Mouse (Mus musculus) MEL (cell line): ENCODE measurements around the gene Nme4. TPM values are rescaled to one million over a fixed set of nuclear protein-coding genes. Genes with fewer than 3 reads are reported as not detected.

Source experiments
- DNase-seq: peaks from one replicate; pipeline ENCODE4 v3.0.0; 2011; ENCODE audit warnings: low read depth, low spot score
- H3K27ac ChIP-seq: 2 replicates; pipeline ENCODE4 v1.5.1; 2012; ENCODE audit warnings: low read depth, mild to moderate bottlenecking, control low read depth, low read length, moderate library complexity; ENCODE audit not compliant: control insufficient read depth
- H3K27me3 ChIP-seq, 2 experiments: fragments of 150-350 bp in 1 of 2; sonication (generic) in 1 of 2; 2 replicates each; pipeline ENCODE4 v1.6.1; 2012; ENCODE audit warnings: low read length in 2 of 2, mild to moderate bottlenecking in 2 of 2, improper control_type of control experiment in 1 of 2, moderate library complexity in 1 of 2; ENCODE audit not compliant: insufficient read depth in 2 of 2, control insufficient read depth in 1 of 2
- H3K36me3 ChIP-seq, 2 experiments: 2 replicates each; pipeline ENCODE4 v1.6.1; 2012 to 2014; ENCODE audit warnings: low read length in 2 of 2, improper control_type of control experiment in 1 of 2, inconsistent platforms in 1 of 2, mild to moderate bottlenecking in 1 of 2; ENCODE audit not compliant: insufficient read depth in 2 of 2, control insufficient read depth in 1 of 2
- H3K4me1 ChIP-seq, 2 experiments: fragments of 150-350 bp in 1 of 2; sonication (generic) in 1 of 2; 2 replicates each; pipeline ENCODE4 v1.6.1; 2012; ENCODE audit warnings: low read length in 2 of 2, improper control_type of control experiment in 1 of 2, mild to moderate bottlenecking in 1 of 2; ENCODE audit not compliant: insufficient read depth in 2 of 2, control insufficient read depth in 1 of 2
- H3K4me3 ChIP-seq, 2 experiments: fragments of 150-350 bp in 1 of 2; sonication (generic) in 1 of 2; 2 replicates each; pipeline ENCODE4 v1.5.1; 2012; ENCODE audit warnings: low read depth in 2 of 2, low read length in 2 of 2, mild to moderate bottlenecking in 2 of 2, moderate library complexity in 2 of 2, control low read depth in 1 of 2, improper control_type of control experiment in 1 of 2; ENCODE audit not compliant: control insufficient read depth in 1 of 2, insufficient read depth in 1 of 2
- H3K79me2 ChIP-seq: 2 replicates; pipeline ENCODE4 v1.6.1; 2012; ENCODE audit warnings: mild to moderate bottlenecking, low read length, moderate library complexity; ENCODE audit not compliant: control insufficient read depth, poor library complexity, insufficient read depth
- H3K9ac ChIP-seq: 2 replicates; pipeline ENCODE4 v1.6.1; 2012; ENCODE audit warnings: low read depth, mild to moderate bottlenecking, control low read depth, low read length, moderate library complexity; ENCODE audit not compliant: control insufficient read depth, poor library complexity, severe bottlenecking
- H3K9me3 ChIP-seq: fragments of 150-350 bp; sonication (generic); replicated peaks from 2 replicates; pipeline ENCODE4 v1.6.1; 2012; ENCODE audit warnings: mild to moderate bottlenecking, low read length, improper control_type of control experiment, moderate library complexity; ENCODE audit not compliant: insufficient read depth
- BHLHE40 ChIP-seq: IDR thresholded peaks from 2 replicates; pipeline ENCODE4 v1.6.1; 2012; ENCODE audit warnings: low read depth, mild to moderate bottlenecking, inconsistent platforms, low read length, improper control_type of control experiment, borderline replicate concordance
- CHD1 ChIP-seq: IDR thresholded peaks from 2 replicates; pipeline ENCODE4 v1.6.1; 2012; ENCODE audit warnings: low read depth, mild to moderate bottlenecking, inconsistent platforms, low read length, improper control_type of control experiment
- ELF1 ChIP-seq: IDR thresholded peaks from 2 replicates; pipeline ENCODE4 v1.6.1; 2014; ENCODE audit warnings: low read depth, mild to moderate bottlenecking, inconsistent platforms, low read length, improper control_type of control experiment, moderate library complexity
- EP300 ChIP-seq, 2 experiments: IDR thresholded peaks; 2 replicates each; pipeline ENCODE4 v1.6.1; 2011; ENCODE audit warnings: improper control_type of control experiment in 2 of 2, low read length in 2 of 2, low read depth in 1 of 2, mild to moderate bottlenecking in 1 of 2
- ETS1 ChIP-seq: IDR thresholded peaks from 2 replicates; pipeline ENCODE4 v1.6.1; 2012; ENCODE audit warnings: low read depth, mild to moderate bottlenecking, inconsistent platforms, low read length, improper control_type of control experiment, moderate library complexity
- JUND ChIP-seq: IDR thresholded peaks from 2 replicates; pipeline ENCODE4 v1.6.1; 2011; ENCODE audit warnings: low read depth, mild to moderate bottlenecking, improper control_type of control experiment, low read length
- MAFK ChIP-seq: IDR thresholded peaks from 2 replicates; pipeline ENCODE4 v1.6.1; 2011; ENCODE audit warnings: low read depth, mild to moderate bottlenecking, low read length, improper control_type of control experiment, borderline replicate concordance
- MAX ChIP-seq: IDR thresholded peaks from 2 replicates; pipeline ENCODE4 v1.6.1; 2011; ENCODE audit warnings: low read length, improper control_type of control experiment
- MAZ ChIP-seq: IDR thresholded peaks from 2 replicates; pipeline ENCODE4 v1.6.1; 2012; ENCODE audit warnings: low read depth, mild to moderate bottlenecking, inconsistent platforms, low read length, improper control_type of control experiment
- MEF2A ChIP-seq: IDR thresholded peaks from 2 replicates; pipeline ENCODE4 v1.6.1; 2014; ENCODE audit warnings: low read depth, mild to moderate bottlenecking, inconsistent platforms, low read length, improper control_type of control experiment; ENCODE audit not compliant: poor library complexity, insufficient replicate concordance, severe bottlenecking; ENCODE audit errors: extremely low read depth
- MXI1 ChIP-seq: IDR thresholded peaks from 2 replicates; pipeline ENCODE4 v1.6.1; 2011; ENCODE audit warnings: mild to moderate bottlenecking, low read depth, low read length, improper control_type of control experiment
- MYC ChIP-seq: IDR thresholded peaks from 2 replicates; pipeline ENCODE4 v1.6.1; 2011; ENCODE audit warnings: low read depth, mild to moderate bottlenecking, low read length, improper control_type of control experiment, moderate library complexity
- POLR2AphosphoS2 ChIP-seq: IDR thresholded peaks from 2 replicates; pipeline ENCODE4 v1.6.1; 2011; ENCODE audit warnings: low read length, improper control_type of control experiment
- POLR2AphosphoS5 ChIP-seq: IDR thresholded peaks from 2 replicates; pipeline ENCODE4 v1.6.1; 2012; ENCODE audit warnings: low read depth, borderline replicate concordance, mild to moderate bottlenecking, inconsistent platforms, low read length, moderate library complexity, mixed read lengths
- RCOR1 ChIP-seq: IDR thresholded peaks from 2 replicates; pipeline ENCODE4 v1.6.1; 2012; ENCODE audit warnings: low read depth, mild to moderate bottlenecking, inconsistent platforms, low read length, improper control_type of control experiment
- SIN3A ChIP-seq: IDR thresholded peaks from 2 replicates; pipeline ENCODE4 v1.6.1; 2012; ENCODE audit warnings: low read length, improper control_type of control experiment, inconsistent platforms
- SMC3 ChIP-seq: IDR thresholded peaks from 2 replicates; pipeline ENCODE4 v1.6.1; 2011; ENCODE audit warnings: low read depth, low read length, improper control_type of control experiment
- TAL1 ChIP-seq: IDR thresholded peaks from 2 replicates; pipeline ENCODE4 v1.6.1; 2012; ENCODE audit warnings: mild to moderate bottlenecking, inconsistent platforms, low read length, moderate library complexity, mixed read lengths
- TCF12 ChIP-seq: IDR thresholded peaks from 2 replicates; pipeline ENCODE4 v1.6.1; 2014; ENCODE audit warnings: low read depth, mild to moderate bottlenecking, inconsistent platforms, low read length, improper control_type of control experiment, moderate library complexity
- USF1 ChIP-seq: IDR thresholded peaks from 2 replicates; pipeline ENCODE4 v1.6.1; 2014; ENCODE audit warnings: low read depth, mild to moderate bottlenecking, inconsistent platforms, low read length, improper control_type of control experiment, moderate library complexity
- USF2 ChIP-seq, 2 experiments: IDR thresholded peaks; 2 replicates each; pipeline ENCODE4 v1.6.1; 2011 to 2012; ENCODE audit warnings: improper control_type of control experiment in 2 of 2, low read length in 2 of 2, borderline replicate concordance in 1 of 2, inconsistent platforms in 1 of 2, low read depth in 1 of 2, mild to moderate bottlenecking in 1 of 2; ENCODE audit not compliant: insufficient read depth in 1 of 2
- ZC3H11A ChIP-seq: IDR thresholded peaks from 2 replicates; pipeline ENCODE4 v1.6.1; 2012; ENCODE audit warnings: low read depth, mild to moderate bottlenecking, inconsistent platforms, low read length, improper control_type of control experiment
- ZNF384 ChIP-seq: IDR thresholded peaks from 2 replicates; pipeline ENCODE4 v1.6.1; 2012; ENCODE audit warnings: low read depth, mild to moderate bottlenecking, inconsistent platforms, low read length, improper control_type of control experiment
- polyA plus RNA-seq, 2 experiments: library from polyadenylated mRNA; stranded (reverse) in 1 of 2; unstranded in 1 of 2; fragments of >175 nt in 1 of 2; fragments of >200 nt in 1 of 2; gene quantifications; 2 replicates each; pipeline versions ENCODE4 v1.2.1 to v1.2.4; 2012; ENCODE audit warnings: low replicate concordance in 2 of 2, low read depth in 1 of 2; ENCODE audit not compliant: insufficient read length in 2 of 2, insufficient read depth in 1 of 2, missing spikeins in 1 of 2
- total RNA-seq: library from RNA; depleted of rRNA; stranded (reverse); fragments of 300-350 nt; gene quantifications from 2 replicates; pipeline ENCODE4 v1.2.3, GENCODE M21; 2012

The Nme4 gene
- total and polyA plus RNA-seq, 3 experiments, result 115 to 430 (median 125) TPM

DNA sequence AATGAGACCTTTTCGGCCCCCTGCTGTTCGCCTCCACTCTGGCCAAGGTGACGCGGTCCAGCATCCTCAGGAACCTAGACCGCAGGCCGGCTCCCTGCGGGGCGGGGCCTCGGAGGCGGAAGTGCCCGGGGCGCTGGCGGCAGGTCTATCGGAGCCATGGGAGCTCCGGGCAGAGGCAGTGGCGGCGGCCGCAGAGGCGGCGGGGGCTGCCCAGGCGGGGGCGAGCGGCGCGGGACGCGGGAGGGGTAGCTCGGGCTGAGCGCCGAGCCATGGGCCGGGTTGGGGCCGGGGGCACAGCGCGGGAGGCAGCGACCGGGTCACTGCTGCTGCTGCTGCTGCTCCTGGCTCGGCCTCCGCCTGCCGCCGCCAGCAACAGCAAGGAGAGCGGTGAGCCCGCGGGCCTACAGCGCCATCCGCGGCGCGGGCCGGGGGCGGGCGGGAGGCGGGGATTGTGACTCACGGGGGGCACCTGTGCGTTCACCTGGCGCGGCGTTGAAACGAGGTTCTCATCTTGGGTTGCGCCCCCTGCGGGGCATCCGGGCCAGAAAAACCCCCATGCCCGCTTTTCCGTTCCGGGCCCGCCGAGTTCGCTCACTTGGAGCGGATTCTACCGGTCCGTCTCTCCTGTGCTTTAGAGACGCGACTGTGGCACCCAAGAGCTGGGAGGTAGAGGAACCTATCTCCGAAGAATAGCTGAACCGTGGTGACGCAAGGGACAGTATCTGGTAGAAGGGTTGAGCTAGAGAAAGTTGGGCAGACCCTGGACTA, 18.0 kb upstream of the Nme4 start, which contains the start of gene Tmem8 (continued):
- no peak for TF ChIP-seq MAFK
- no peak for TF ChIP-seq USF2 (IDR thresholded peaks at IDR 0.05; ENCODE audit: borderline replicate concordance in 1 of 2, insufficient read depth in 1 of 2, low read depth in 1 of 2, low read length in 2 of 2)
- TF ChIP-seq MAZ, result no peak

GRCm38 (mm10) chr17:26112751-26113150, 17.3 kb upstream of the Nme4 start:
- Histone ChIP-seq H3K27me3 (no peaks in the 10 kb centered on the region; a peak in 1 of 4 replicates), H3K9ac (no peak overlapping the region; the same call in 1 of the 2 replicates), H3K79me2 (no peaks in the 10 kb centered on the region; the same call in 1 of the 2 replicates), H3K4me1 (peaks cover 3 to 25% of the 10 kb centered on the region in 2 experiments; a peak in 3 of 4 replicates), H3K4me3 (peak overlapping the region; percentile 48 to 75), H3K27ac (no peak overlapping the region), H3K36me3 (peaks cover 0 to 2% of the 10 kb centered on the region in 2 experiments; a peak in 2 of 4 replicates), H3K9me3 (no peaks in the 10 kb centered on the region)
- TF ChIP-seq ELF1, result no peak
- TF ChIP-seq MYC, result no peak
- no peak for TF ChIP-seq SMC3
- no peak for TF ChIP-seq EP300 (IDR thresholded peaks at IDR 0.05; ENCODE audit: low read depth in 1 of 2, low read length in 2 of 2)
- no peak for TF ChIP-seq ZNF384
- no peak for TF ChIP-seq MEF2A
- no peak for DNase-seq

GRCm38 (mm10) chr17:26111722-26112121, 16.3 kb upstream of the Nme4 start:
- Histone ChIP-seq H3K9me3 (no peaks in the 10 kb centered on the region), H3K4me3 (no peak overlapping the region), H3K27me3 (no peaks in the 10 kb centered on the region; a peak in 1 of 4 replicates), H3K9ac (no peak overlapping the region), H3K79me2 (no peaks in the 10 kb centered on the region; the same call in 1 of the 2 replicates), H3K4me1 (peaks cover 3 to 16% of the 10 kb centered on the region in 2 experiments; a peak in 3 of 4 replicates), H3K36me3 (peaks cover 0 to 2% of the 10 kb centered on the region in 2 experiments; a peak in 2 of 4 replicates), H3K27ac (no peak overlapping the region)
- no peak for DNase-seq
- TF ChIP-seq JUND (no peak), ZC3H11A (no peak), RCOR1 (no peak), ZNF384 (no peak), SIN3A (no peak), USF1 (no peak), TAL1 (no peak), SMC3 (no peak), CHD1 (no peak), USF2 (IDR thresholded peaks at IDR 0.05; ENCODE audit: borderline replicate concordance in 1 of 2, insufficient read depth in 1 of 2, low read depth in 1 of 2, low read length in 2 of 2) (no peak), BHLHE40 (no peak), TCF12 (no peak), POLR2AphosphoS5 (no peak), MAX (no peak), POLR2AphosphoS2 (no peak), MAFK (no peak), ELF1 (no peak), MXI1 (no peak), ETS1 (no peak)
